Mouse (Mus musculus) yolk sac, embryonic 10.5 days (tissue): ENCODE measurements around the gene Ncstn.
A peak's percentile ranks its signal among the peaks of the same experiment; 100 is the strongest.

ENCODE experiments used
- DNase-seq: peaks from one replicate; pipeline ENCODE4 v3.0.0-alpha.2; 2017; ENCODE audit warnings: low spot score

Ncstn gene

GRCm38 (mm10) chr1:172072604-172073003, 10.0 kb downstream of the Ncstn start:
- no peak for DNase-seq

- no peak for DNase-seq
Observed at GRCm38 (mm10) chr1:172071556-172071955, 11.0 kb downstream of the Ncstn start.

GRCm38 (mm10) chr1:172070227-172070626, 12.4 kb downstream of the Ncstn start:
- DNase-seq: no peak

- DNase-seq: no peak
Observed at GRCm38 (mm10) chr1:172064613-172065141, 17.9 kb downstream of the Ncstn start.

- no peak for DNase-seq
Observed at GRCm38 (mm10) chr1:172063291-172064023, 19.1 kb downstream of the Ncstn start.

- DNase-seq: no peak
Observed at GRCm38 (mm10) chr1:172062101-172062500, 20.5 kb downstream of the Ncstn start.

GRCm38 (mm10) chr1:172061217-172061616, 21.4 kb downstream of the Ncstn start:
- no peak for DNase-seq

GRCm38 (mm10) chr1:172060659-172061058, 21.9 kb downstream of the Ncstn start:
- DNase-seq: no peak

- DNase-seq: no peak
Observed at GRCm38 (mm10) chr1:172058874-172059273, 23.7 kb downstream of the Ncstn start.

- no peak for DNase-seq
Observed at GRCm38 (mm10) chr1:172058321-172058720, 24.3 kb downstream of the Ncstn start.

GRCm38 (mm10) chr1:172057491-172057921, 25.1 kb downstream of the Ncstn start, which contains the start of gene Nhlh1:
Gene Nhlh1 (minus strand): TSS chr1:172057573.
- DNase-seq: no peak

GRCm38 (mm10) chr1:172056251-172056650, 26.3 kb downstream of the Ncstn start:
- DNase-seq: no peak

- no peak for DNase-seq
Observed at GRCm38 (mm10) chr1:172053541-172054440, 28.8 kb downstream of the Ncstn start.

- no peak for DNase-seq
Observed at GRCm38 (mm10) chr1:172052766-172053279, 29.8 kb downstream of the Ncstn start.

- no peak for DNase-seq
Observed at GRCm38 (mm10) chr1:172049131-172049782, 33.3 kb downstream of the Ncstn start.

- no peak for DNase-seq
Observed at GRCm38 (mm10) chr1:172048241-172048734, 34.3 kb downstream of the Ncstn start.

GRCm38 (mm10) chr1:172046938-172047337, 35.7 kb downstream of the Ncstn start:
- DNase-seq: peak; percentile 73

GRCm38 (mm10) chr1:172046410-172046809, 36.2 kb downstream of the Ncstn start:
- no peak for DNase-seq

- no peak for DNase-seq
Observed at GRCm38 (mm10) chr1:172029914-172030313, 52.7 kb downstream of the Ncstn start.

- DNase-seq: no peak
Observed at GRCm38 (mm10) chr1:172028394-172029275, 54.0 kb downstream of the Ncstn start, which contains the start of gene Vangl2. Gene Vangl2 (minus strand): TSS chr1:172028444.

GRCm38 (mm10) chr1:172027809-172028102, 54.8 kb downstream of the Ncstn start:
- DNase-seq: no peak
